Mouse (Mus musculus) kidney, embryonic 15.5 days (tissue): ENCODE measurements around the gene Pax6. TPM values are rescaled to one million over a fixed set of nuclear protein-coding genes. Genes with fewer than 3 reads are reported as not detected.

Source experiments
- ATAC-seq: fragments of 200-750 bp; cut with Nextera tagmentation; replicated peaks from 2 replicates; pipeline ENCODE4 v1.8.0; 2017; ENCODE audit warnings: moderate TSS enrichment; ENCODE audit not compliant: low FRiP score
- H3K27ac ChIP-seq: fragments of 300-500 bp; sonication (generic); 2 replicates; pipeline ENCODE4 v1.5.1; 2015; ENCODE audit warnings: mild to moderate bottlenecking, inconsistent platforms
- H3K27me3 ChIP-seq: fragments of 300-500 bp; sonication (generic); 2 replicates; pipeline ENCODE4 v1.6.1; 2015; ENCODE audit warnings: inconsistent platforms
- H3K36me3 ChIP-seq: fragments of 300-500 bp; sonication (generic); 2 replicates; pipeline ENCODE4 v1.6.1; 2015; ENCODE audit warnings: inconsistent platforms
- H3K4me1 ChIP-seq: fragments of 300-500 bp; sonication (generic); 2 replicates; pipeline ENCODE4 v1.6.1; 2015; ENCODE audit warnings: inconsistent platforms
- H3K4me2 ChIP-seq: fragments of 300-500 bp; sonication (generic); 2 replicates; pipeline ENCODE4 v1.6.1; 2015; ENCODE audit warnings: moderate library complexity, mild to moderate bottlenecking, inconsistent platforms
- H3K4me3 ChIP-seq: fragments of 300-500 bp; sonication (generic); replicated peaks from 2 replicates; pipeline ENCODE4 v1.5.1; 2015; ENCODE audit warnings: mild to moderate bottlenecking, inconsistent platforms
- H3K9ac ChIP-seq: fragments of 300-500 bp; sonication (generic); 2 replicates; pipeline ENCODE4 v1.6.1; 2015; ENCODE audit warnings: mild to moderate bottlenecking, inconsistent platforms
- H3K9me3 ChIP-seq: fragments of 300-500 bp; sonication (generic); replicated peaks from 2 replicates; pipeline ENCODE4 v1.6.1; 2016; ENCODE audit warnings: inconsistent platforms
- WGBS: fragments of 180-500 bp; shearing (Covaris S2); methylation state at CpG from one replicate; pipeline ENCODE4 v1.1.7; 2015; ENCODE audit warnings: mixed read lengths; 5-methylcytosine and 5-hydroxymethylcytosine counted together
- polyA plus RNA-seq: library from polyadenylated mRNA; unstranded; fragments of >200 nt; fragmentation: Nextera tagmentation; extraction: Ambion mirVana; gene quantifications from 2 replicates; pipeline ENCODE4 v1.2.1, GENCODE M21; 2015

Gene Pax6
- polyA plus RNA-seq, 1 experiment from 2014 or later: 0.19 TPM

DNA sequence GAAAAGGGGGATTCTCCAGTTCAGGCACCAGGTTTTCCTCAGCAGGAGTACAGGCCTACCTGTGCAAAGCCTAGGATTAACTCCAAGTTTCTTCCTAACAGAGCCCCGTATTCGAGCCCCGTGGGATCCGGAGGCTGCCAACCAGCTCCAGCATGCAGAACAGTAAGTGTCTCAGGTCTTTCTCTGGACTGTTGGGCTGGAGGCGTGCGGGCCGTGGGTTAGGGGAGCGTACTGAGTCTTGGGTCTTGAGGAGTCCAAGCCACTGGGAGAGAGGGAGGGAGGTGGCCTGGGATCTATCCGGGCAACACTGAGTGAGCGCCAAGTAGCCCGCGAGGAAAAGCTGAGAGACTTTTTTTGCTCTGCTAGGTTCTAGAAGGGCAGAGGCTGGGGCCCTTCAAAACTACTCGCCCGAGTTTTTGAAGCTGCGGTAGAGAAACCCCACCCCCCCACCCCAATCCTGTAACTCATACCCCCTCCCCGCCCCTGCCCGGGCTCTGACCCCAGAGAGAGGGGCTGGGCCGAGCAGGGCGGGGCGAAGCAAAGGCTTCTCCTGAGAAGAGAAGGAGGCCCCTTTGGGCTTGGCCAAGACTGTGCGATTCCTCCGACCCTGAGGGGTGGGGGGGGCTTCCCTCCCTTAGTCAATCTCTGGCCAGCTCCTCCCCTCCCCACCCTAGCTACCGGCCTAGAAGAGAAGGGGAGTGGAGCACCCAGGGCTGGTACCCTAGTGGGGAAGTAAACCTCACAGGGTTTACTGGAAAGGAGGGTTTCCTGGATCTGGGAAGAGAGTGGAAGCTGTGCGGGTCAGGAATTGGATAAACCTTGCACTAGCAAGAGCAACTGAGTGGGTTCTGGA, 11.7 kb downstream of the Pax6 start:
- H3K27ac ChIP-seq: no peak overlapping the region
- no peaks in the 10 kb centered on the region for H3K36me3 ChIP-seq
- H3K4me1 ChIP-seq: peaks cover 24% of the 10 kb centered on the region
- H3K27me3 ChIP-seq: peaks cover 96% of the 10 kb centered on the region
- no peak overlapping the region for H3K4me3 ChIP-seq
- no peak overlapping the region for H3K4me2 ChIP-seq
- H3K9ac ChIP-seq: no peak overlapping the region
- H3K9me3 ChIP-seq: no peaks in the 10 kb centered on the region
- ATAC-seq: peak; percentile 37; the same call in 1 of the 2 replicates
- under 1% methylated on average over 23 of the region's 24 CpGs for WGBS

DNA sequence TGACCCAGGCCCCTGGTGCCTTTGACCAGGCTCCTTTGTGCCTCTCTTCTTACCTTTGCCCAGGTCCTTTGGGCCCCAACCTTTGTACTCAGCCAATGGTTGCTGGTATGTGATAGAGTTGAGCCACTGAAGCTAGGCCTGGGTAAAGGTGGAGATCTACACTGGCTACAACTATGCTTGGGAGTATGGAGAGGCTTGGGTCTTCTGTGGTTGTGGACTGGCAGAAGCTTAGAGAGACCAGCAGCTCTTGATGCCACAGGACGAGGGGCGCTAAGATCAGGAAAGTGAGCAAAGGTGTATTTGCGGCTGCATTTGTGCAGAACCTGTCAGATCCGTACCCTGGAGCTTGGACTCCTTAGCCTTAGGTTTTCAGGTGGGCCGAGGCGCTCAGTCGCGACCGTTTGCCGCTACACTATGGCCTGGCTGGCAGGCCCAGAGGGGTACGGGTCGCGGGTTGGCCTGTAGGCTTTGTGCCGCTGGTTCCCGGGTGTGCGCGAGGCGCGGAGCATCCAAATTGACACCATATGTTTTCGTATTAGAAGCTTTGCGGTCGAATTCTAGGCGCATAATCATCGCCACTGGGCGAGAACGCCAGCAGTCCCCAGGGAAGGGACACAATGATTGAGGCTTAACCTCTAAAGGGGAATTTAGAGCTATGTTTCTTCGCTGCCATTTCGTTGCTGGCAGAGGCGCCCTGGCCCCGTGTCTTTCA, 12.5 kb downstream of the Pax6 start:
- Histone ChIP-seq H3K4me3 (no peak overlapping the region), H3K4me2 (no peak overlapping the region), H3K27ac (no peak overlapping the region), H3K9ac (no peak overlapping the region), H3K4me1 (peaks cover 16% of the 10 kb centered on the region), H3K9me3 (no peaks in the 10 kb centered on the region), H3K36me3 (no peaks in the 10 kb centered on the region), H3K27me3 (peaks cover 96% of the 10 kb centered on the region)
- WGBS: 2% methylated on average over 30 of the region's 30 CpGs
- ATAC-seq: no peak

DNA sequence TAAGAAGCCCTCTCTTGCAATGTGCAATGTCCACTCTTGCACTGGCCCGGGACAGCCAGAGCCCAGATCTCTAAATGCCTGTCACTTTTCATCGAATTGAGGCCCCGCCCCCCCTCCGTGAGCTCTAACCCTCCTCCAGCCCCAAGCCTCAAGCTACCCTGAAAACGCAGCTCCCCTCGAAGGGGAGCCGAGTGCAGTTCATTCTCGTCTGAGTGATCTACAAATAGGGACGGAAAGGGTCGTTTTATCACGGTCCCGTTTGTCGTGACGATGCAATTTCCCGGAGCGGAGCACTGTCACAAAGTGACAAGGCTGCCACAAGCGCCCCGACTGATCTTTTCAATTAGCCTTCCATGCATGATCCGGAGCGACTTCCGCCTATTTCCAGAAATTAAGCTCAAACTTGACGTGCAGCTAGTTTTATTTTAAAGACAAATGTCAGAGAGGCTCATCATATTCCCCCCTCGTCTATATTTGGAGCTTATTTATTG, 13.4 kb downstream of the Pax6 start:
- under 1% methylated on average over 23 of the region's 23 CpGs for WGBS
- no peak for ATAC-seq
- H3K9me3 ChIP-seq: no peaks in the 10 kb centered on the region

DNA sequence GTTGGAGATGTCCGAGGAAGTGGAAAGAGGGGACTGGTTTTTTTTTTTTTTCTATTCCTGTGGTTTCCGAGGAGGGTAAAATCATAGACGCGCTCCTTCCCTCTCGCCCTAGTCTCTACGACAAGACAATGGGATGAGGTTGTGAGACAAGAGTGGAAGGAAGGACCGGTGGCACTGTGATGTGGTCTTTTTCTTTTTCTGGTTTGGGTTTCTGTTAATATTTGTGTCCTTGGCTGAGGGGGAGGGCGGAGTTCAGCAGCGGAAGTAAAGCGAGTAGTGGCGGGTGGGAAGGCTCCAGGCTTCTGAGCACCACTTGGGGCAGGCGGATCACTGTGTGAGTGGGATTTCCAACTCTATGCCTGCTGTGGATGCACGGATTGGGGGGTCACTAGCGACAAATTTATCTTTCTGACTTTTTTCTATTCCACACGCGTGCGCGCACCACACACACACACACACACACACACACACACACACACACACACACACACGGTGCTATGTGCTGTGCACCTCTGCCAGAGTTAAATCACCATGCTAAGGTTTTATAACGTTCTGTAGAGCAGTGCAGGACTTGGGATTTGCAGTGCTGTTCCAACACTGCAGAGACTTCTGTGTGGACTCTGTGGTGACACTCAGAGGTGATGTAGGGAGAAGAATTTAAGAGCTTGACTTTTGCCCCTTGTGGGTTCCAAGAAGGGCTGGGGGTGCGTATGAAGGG, 14.1 kb downstream of the Pax6 start:
- no peak overlapping the region for H3K9ac ChIP-seq
- H3K9me3 ChIP-seq: no peaks in the 10 kb centered on the region

More for the DNA sequence above, 13.4 kb downstream of the Pax6 start:
- Histone ChIP-seq H3K4me2 (no peak overlapping the region), H3K36me3 (no peaks in the 10 kb centered on the region), H3K27ac (no peak overlapping the region), H3K9ac (no peak overlapping the region), H3K27me3 (peaks cover 96% of the 10 kb centered on the region), H3K4me3 (no peak overlapping the region), H3K4me1 (peaks cover 9% of the 10 kb centered on the region; the same call in 1 of the 2 replicates)

DNA sequence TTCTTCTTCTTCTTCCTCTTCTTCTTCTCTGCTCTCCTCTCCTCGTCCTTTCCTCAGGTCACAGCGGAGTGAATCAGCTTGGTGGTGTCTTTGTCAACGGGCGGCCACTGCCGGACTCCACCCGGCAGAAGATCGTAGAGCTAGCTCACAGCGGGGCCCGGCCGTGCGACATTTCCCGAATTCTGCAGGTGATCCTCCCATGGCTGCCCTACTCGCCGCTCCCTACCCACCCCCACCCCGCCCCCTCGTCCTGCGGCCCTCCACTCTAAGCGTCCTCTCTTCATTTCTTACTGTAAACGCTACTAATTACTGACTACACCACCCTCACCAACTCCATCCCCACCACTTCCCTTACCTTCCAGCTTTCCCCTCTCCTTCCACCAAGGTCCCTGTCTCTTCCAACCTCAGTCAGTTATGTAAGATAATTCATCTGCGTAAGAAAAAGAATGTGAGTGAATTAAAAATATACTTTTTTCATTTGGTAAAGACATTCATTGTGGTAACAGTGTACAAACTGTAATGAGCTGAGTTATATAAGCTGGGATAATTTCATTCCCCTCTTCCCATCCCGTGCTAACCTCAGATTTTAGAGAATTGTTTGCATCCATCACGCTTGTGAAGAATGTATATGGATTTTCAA, 15.2 kb downstream of the Pax6 start:
- Histone ChIP-seq H3K4me1 (peaks cover 24% of the 10 kb centered on the region), H3K27ac (no peak overlapping the region), H3K4me2 (no peak overlapping the region), H3K4me3 (no peak overlapping the region), H3K36me3 (no peaks in the 10 kb centered on the region), H3K9ac (no peak overlapping the region), H3K27me3 (peaks cover 97% of the 10 kb centered on the region), H3K9me3 (no peaks in the 10 kb centered on the region)
- no peak for ATAC-seq
- WGBS: under 1% methylated on average over 22 of the region's 22 CpGs

More for the DNA sequence above, 14.1 kb downstream of the Pax6 start:
- WGBS: 1% methylated on average over 21 of the region's 21 CpGs
- Histone ChIP-seq H3K27me3 (peaks cover 96% of the 10 kb centered on the region), H3K36me3 (no peaks in the 10 kb centered on the region), H3K4me2 (no peak overlapping the region), H3K4me3 (no peak overlapping the region), H3K4me1 (peaks cover 14% of the 10 kb centered on the region), H3K27ac (no peak overlapping the region)
- no peak for ATAC-seq

DNA sequence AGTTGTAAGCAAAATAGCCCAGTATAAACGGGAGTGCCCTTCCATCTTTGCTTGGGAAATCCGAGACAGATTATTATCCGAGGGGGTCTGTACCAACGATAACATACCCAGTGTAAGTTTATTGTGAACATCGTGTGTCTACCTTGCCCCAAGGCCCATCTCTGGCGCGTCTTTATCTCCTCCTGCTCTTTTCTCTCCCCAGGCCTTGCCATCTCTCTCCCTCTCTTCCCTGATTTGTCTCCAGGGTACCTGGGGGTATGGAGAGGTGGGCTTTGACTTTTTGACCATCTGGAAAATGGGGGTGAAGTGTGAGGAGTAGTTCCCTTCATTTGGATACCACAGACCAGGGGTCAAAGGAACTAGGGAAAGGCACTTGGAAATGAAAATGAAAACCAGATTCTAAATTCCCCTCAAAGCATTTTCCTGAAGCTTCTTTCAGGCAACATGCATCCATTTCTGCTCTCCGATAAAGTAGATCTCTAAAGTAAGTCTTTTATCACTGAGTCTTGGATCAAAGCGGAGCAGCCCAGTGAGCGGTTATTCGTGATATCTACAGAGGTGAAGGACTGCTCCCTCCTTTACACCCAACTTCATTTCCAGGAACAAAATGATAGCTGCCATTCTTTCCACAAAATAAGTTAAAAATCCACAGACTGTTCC, 16.4 kb downstream of the Pax6 start:
- no peak overlapping the region for H3K4me2 ChIP-seq
- H3K27me3 ChIP-seq: peaks cover 97% of the 10 kb centered on the region
- H3K9me3 ChIP-seq: no peaks in the 10 kb centered on the region
- peaks cover 34% of the 10 kb centered on the region for H3K4me1 ChIP-seq
- no peak overlapping the region for H3K9ac ChIP-seq
- no peak for ATAC-seq
- 4% methylated on average over 11 of the region's 11 CpGs for WGBS
- no peak overlapping the region for H3K27ac ChIP-seq
- no peak overlapping the region for H3K4me3 ChIP-seq
- H3K36me3 ChIP-seq: no peaks in the 10 kb centered on the region

DNA sequence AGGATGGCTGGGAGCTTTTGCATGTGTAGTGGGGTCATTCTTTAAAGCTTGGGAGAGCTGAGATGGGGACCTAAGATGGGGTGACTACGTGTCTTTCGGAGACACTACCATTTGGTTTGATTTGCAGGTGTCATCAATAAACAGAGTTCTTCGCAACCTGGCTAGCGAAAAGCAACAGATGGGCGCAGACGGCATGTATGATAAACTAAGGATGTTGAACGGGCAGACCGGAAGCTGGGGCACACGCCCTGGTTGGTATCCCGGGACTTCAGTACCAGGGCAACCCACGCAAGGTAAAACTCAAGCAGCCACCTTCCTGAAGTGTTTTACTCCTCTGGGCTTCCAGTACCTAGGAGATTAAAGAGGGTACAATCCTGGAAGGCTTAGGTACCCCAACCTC, 17.0 kb downstream of the Pax6 start:
- Histone ChIP-seq H3K9me3 (no peaks in the 10 kb centered on the region), H3K4me3 (no peak overlapping the region), H3K36me3 (no peaks in the 10 kb centered on the region), H3K27me3 (peaks cover 97% of the 10 kb centered on the region), H3K4me2 (no peak overlapping the region), H3K4me1 (peaks cover 34% of the 10 kb centered on the region), H3K27ac (no peak overlapping the region), H3K9ac (no peak overlapping the region)
- 6% methylated on average over 11 of the region's 11 CpGs for whole genome bisulfite sequencing
- ATAC-seq: no peak

DNA sequence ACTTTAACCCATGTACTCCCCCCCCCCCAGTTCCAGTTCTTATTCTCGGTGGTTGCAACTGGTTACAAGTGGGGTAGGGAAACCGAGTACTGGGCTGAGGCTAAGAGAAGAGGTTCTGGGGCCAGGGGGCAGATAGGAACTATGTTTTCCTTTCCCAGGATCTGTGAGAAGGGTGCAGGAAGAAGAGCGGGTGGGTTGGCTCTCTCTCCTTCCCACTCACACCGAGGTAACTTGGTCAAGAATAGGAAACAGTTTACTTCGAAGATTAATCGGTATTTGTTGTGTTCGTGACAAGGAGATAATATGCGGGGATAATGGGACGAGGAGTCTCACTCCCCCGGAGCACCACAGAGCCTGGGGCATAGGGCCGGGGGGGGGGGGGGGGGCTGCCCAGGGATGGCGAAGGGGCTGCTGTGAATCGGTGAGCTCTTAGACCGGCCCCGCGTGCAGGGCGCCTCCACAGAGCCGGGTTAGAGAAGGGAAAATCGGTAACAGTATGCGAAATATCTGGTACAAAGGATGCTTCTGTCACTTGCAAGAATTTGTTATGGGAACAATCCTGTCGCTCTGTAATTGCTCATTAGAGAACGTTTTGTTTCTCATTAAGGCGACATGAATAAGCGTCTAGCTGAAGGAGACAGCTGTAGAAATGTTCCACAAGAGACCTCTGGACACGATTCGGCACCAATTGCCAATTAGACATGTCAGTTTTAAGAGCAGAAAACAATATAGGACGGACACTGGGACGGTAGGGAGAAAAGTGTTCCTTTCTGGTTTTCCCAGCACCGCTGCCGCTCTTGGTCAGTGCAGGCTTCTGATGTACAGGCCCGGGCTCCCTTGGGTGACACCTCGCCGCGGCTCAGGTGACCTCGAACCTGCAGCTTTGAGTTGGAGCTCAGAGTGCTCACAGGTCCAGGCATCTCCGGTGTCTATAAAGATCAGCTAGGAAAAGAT, 17.9 kb downstream of the Pax6 start:
- Histone ChIP-seq H3K4me1 (peaks cover 34% of the 10 kb centered on the region), H3K9me3 (no peaks in the 10 kb centered on the region), H3K9ac (no peak overlapping the region), H3K27me3 (peaks cover 97% of the 10 kb centered on the region), H3K4me2 (0 out of 2 replicates have a peak overlapping the region, but pooled peaks have one; percentile 35), H3K4me3 (no peak overlapping the region), H3K36me3 (no peaks in the 10 kb centered on the region), H3K27ac (no peak overlapping the region)
- 2% methylated on average over 36 of the region's 36 CpGs for WGBS
- no peak for ATAC-seq

DNA sequence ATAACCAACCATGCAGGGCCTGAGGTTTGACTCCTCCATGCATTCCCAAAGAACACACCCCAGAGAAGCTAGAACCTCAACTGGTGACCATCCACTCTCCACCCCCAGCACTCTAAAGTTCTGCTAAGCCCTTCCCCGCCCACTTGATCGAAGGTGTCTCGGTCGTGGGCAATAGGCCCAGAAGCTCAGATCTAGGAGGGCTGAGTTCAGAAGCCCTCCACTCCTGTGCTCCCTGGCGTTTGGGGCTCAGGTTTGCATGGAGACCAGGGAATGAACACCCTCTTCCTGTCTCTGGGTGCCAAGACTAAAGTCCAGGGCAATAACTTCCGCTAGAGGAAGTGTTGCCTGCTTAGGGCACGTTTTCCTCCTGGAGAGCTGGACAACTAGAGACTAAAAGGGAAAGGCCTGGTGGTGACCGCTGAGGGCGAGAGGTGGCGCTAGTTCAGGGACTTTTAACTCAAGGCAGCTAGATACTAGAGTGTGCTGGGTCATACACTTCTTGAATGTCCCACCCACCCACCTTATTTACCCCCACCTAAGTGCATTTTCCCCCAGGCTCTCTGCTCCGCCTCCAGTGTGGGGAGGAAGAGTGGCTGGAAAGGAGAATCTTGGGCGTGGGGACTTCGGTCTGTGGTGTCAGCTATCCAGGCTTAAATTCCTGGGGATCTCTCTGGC, 18.8 kb downstream of the Pax6 start:
- WGBS: 1% methylated on average over 13 of the region's 13 CpGs
- Histone ChIP-seq H3K9ac (no peak overlapping the region), H3K27me3 (peaks cover 97% of the 10 kb centered on the region), H3K27ac (no peak overlapping the region), H3K4me3 (peak overlapping the region; percentile 11), H3K9me3 (no peaks in the 10 kb centered on the region), H3K4me1 (peaks cover 29% of the 10 kb centered on the region), H3K36me3 (no peaks in the 10 kb centered on the region), H3K4me2 (peak overlapping the region; percentile 35)
- ATAC-seq: peak; percentile 68

DNA sequence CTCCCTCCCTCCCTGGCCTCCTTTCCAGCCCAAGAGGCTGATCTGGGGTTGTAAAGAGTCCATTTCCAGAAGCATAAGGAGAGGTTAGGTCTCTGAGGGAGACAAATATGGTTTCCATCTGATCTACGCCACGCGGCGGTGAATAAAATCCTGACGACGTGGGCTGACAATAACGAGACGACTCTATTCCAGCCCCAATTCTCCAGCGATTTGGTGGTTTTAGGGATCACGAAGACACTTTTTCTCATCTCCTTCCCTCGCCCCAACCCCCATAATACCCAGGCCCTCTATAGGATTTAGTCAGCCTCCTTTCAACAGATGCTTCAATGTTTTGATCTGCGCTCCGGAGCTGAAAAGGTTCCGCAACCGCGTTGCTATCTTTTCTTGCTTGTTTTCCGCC, 19.3 kb downstream of the Pax6 start:
- under 1% methylated on average over 17 of the region's 17 CpGs for WGBS
- ATAC-seq: no peak
- no peaks in the 10 kb centered on the region for H3K36me3 ChIP-seq
- H3K4me2 ChIP-seq: peak overlapping the region; percentile 35
- H3K9ac ChIP-seq: no peak overlapping the region
- H3K9me3 ChIP-seq: no peaks in the 10 kb centered on the region
- no peak overlapping the region for H3K27ac ChIP-seq
- H3K4me3 ChIP-seq: peak overlapping the region; percentile 11
- H3K27me3 ChIP-seq: peaks cover 97% of the 10 kb centered on the region
- peaks cover 25% of the 10 kb centered on the region for H3K4me1 ChIP-seq
